Mouse (Mus musculus): ENCODE results near the gene Dgkq. TPM values are rescaled to one million over a fixed set of nuclear protein-coding genes. Genes with fewer than 3 reads are reported as not detected.

The Dgkq gene
- 13.0 TPM for polyA plus RNA-seq (2017; shearing (Covaris generic))

DNA sequence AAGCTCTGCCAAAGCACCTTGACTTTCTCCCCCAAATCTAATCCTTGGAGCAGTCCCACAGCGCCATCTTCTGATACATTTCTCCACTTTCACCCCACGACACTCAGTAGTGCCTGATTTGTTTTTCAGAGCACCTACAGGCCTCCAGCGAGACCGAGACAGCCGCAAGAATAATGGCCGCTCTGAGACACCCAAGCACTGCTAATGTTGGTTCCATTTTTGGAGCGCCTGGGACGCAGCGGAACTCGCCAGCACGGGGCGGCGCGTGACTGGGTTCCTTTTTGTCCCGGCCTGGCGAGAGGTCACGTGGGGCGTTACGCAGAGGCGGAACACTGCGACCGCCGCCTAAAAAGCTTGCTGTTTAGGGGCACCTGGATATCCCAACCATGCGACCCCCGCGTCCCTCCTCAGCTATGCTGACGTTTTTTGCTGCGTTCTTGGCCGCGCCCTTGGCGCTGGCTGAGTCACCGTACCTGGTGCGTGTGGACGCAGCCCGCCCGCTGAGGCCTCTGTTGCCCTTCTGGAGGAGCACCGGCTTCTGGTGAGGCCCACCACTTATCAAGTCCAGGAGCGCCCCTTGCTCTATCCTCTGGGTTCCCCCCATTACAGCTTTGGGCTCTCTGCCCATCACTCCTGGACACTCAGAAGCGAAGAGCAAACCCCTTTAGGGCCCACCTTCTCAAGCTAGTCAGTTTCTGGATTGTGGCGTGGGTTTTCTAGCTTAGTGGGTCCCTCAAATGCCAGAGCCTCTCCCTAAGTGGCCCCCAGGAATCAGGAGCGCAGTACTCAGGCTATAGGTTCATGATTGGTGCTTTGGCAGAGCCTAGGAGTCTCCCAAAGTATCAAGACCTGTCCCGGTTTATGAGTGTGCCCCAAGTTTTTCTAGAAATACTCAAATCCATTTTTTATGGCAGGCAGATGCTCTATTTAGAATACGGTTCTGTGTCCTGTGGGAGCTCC is at the start of gene Dgkq:
Gene Dgkq, minus strand, starts transcription at position 696 of the 960 bp plus-strand sequence.

DNA sequence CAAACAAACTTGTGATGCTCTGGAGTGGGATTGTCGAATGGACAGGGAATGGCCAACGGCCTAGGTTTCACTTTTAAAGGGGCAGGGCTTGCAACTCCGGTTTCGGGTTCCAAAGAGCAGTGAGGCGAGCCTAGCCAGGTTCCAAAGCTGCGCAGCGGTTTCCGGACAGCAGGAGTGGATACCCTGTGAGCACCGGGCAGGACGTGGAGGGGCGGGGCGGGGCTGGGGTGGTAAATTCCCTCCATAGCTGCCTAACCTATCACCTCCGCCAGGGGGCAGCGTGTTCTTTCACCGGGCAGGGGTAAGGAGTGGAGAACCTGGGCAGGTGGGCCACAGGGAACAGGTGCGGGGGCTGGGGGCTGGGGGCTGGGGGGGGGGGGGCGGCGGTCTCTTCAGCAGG is 22.8 kb upstream of the Dgkq start, which contains the start of gene Fgfrl1:
Gene Fgfrl1, plus strand, starts transcription at position 112 of the 400 bp plus-strand sequence.

DNA sequence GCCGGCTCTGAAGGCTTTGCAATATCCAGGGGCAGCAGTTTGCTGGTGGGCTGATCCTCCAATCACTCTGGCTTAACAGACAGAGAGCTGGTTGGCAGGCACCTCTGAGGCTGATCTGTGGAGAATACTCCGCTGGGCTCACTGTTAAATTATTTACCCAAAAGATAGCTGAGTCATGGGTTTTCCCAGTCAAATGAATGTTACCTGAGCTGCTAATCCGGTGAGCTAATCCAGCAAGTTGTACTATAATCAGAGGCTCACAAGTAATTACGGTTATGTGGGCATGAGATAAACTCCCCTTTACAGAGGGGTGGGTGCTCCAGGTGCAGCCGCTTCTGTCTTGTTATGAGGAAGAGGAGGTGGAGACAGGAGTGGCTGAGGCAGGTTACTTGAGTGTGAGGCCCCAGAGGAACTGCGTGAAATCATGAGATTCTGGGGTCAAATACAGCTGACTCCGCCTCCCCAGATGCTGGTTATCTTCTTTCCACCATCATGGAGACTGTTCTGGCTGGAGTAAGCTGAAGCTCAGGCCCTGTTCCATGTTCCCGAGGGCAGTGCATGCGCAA is 5.9 kb upstream of the Dgkq start, which contains the start of gene Slc26a1:
Gene Slc26a1, minus strand, starts transcription at position 319 of the 566 bp plus-strand sequence.

DNA sequence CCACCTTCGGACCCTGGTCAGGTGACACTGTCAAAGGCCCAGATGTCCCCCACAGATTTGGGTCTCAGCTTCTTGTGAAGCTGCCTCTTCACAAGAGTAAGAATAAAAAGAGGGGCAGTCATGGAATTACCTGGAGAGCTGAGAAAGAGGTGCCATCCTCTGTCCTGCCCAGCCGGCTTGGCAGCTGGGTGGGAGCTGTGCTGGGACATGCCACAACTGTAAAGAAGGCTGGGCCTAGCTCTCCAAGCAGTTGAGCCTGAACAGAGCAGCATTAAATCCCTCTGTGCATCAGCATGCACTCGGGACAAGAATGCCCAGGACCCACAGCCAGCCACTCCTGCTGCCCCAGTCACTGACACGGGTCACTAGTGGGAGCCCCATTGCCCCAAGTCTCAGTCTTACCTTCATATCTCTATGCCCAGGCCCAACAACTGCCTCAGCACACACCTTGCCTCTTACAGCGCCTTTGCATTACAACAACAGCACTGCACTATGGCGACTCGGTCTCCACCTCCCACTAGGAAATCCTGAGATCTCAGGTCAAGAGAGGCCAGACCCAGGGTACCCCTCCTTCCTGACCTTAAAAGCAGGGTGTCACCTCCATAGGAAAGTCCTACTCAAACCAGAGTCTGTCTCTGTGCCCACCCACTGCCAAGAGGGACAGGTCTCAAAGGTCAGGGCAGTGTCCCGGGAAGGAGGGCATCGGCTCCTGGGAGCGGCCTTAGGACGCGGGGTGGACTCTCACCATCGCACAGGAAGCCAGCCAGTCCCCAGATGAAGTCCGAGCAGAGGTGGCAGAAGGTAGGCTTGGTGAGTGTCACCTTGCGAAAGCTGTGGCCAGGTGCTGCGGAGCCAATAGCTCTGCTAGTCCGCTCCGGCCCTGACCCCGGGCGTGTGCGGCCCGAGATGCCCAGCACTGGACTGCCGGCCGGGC is 9.5 kb downstream of the Dgkq start, which contains the start of gene Idua:
Gene Idua, plus strand, starts transcription at position 634 of the 934 bp plus-strand sequence.

DNA sequence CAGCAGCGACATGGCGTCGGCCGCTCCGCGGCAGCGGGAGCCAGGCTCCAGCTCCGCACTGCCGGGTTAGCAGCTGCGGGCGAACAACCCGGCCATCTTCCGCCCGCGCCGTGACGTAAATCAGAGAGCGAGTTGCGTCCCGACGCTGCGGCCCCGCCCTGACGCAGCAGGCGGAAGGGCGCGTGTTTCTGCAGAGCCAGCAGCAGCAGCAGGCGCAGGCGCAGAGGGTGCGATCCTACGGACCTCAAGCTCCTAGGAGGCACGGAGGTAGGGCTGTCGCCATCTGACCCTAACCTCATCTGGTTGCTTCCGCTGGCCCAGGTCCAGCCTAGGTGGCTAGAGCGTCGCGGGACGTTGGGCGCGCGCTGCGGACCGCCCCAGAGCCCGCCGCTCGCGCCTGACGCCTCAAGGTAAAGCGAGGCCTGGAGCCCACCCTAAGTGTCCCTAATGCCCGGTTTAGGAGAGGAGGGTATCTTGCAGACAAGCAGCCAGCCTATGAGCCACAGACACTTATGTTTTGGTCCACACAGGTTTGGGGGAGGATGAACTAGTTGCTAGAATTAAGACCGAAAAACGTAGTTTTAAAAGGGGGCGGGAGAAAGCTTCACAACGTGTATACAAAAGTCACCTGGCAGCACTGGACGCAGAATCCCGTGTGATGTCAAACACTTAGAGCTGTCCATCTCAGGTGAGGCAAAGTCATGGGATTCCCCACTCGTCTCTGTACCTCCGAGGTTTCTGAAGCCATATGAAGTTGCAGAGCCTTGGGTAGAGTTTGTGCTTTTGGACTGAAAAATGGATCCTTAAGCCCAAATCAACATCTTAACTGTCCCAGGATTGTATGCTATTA is 39.6 kb downstream of the Dgkq start, which contains the start of the genes Gak and Tmem175:
Gene Gak, minus strand, starts transcription at position 122 of the 850 bp plus-strand sequence.
Gene Tmem175, plus strand, starts transcription at position 137 of the 850 bp plus-strand sequence.

Other genes starting within 250 kb of the Dgkq start
- gene Atp5k, start 235.2 kb downstream of the Dgkq start, polyA plus RNA-seq (2017; shearing (Covaris generic)) = 207 TPM
- not detected for gene Mfsd7a, start 220.8 kb downstream of the Dgkq start, polyA plus RNA-seq (2017; shearing (Covaris generic))
- 14.5 TPM for gene Pcgf3, start 208.4 kb downstream of the Dgkq start, polyA plus RNA-seq (2017; shearing (Covaris generic))
- not detected for gene Cplx1, start 119.6 kb downstream of the Dgkq start, polyA plus RNA-seq (2017; shearing (Covaris generic))
- gene Gak, start 39.9 kb downstream of the Dgkq start, polyA plus RNA-seq (2017; shearing (Covaris generic)) = 110 TPM
- 48.3 TPM for gene Tmem175, start 39.9 kb downstream of the Dgkq start, polyA plus RNA-seq (2017; shearing (Covaris generic))
- 49.9 TPM for gene Idua, start 9.3 kb downstream of the Dgkq start, polyA plus RNA-seq (2017; shearing (Covaris generic))
- gene Slc26a1, start 5.9 kb upstream of the Dgkq start, polyA plus RNA-seq (2017; shearing (Covaris generic)) = 0.11 TPM
- gene Fgfrl1, start 22.7 kb upstream of the Dgkq start, polyA plus RNA-seq (2017; shearing (Covaris generic)) = not detected
- not detected for gene Rnf212, start 105.3 kb upstream of the Dgkq start, polyA plus RNA-seq (2017; shearing (Covaris generic))
- not detected for gene Tmed11, start 125.7 kb upstream of the Dgkq start, polyA plus RNA-seq (2017; shearing (Covaris generic))
- gene Vmn2r8, start 139.2 kb upstream of the Dgkq start, polyA plus RNA-seq (2017; shearing (Covaris generic)) = not detected
- gene Vmn2r9, start 182.9 kb upstream of the Dgkq start, polyA plus RNA-seq (2017; shearing (Covaris generic)) = not detected